Mouse (Mus musculus): ENCODE results near the gene Pxk. TPM values are rescaled to one million over a fixed set of nuclear protein-coding genes. Genes with fewer than 3 reads are reported as not detected.
A peak's percentile ranks its signal among the peaks of the same experiment; 100 is the strongest.

The Pxk gene
- total RNA-seq, 2 experiments from 2014 or later, result 11.4 to 11.6 TPM

DNA sequence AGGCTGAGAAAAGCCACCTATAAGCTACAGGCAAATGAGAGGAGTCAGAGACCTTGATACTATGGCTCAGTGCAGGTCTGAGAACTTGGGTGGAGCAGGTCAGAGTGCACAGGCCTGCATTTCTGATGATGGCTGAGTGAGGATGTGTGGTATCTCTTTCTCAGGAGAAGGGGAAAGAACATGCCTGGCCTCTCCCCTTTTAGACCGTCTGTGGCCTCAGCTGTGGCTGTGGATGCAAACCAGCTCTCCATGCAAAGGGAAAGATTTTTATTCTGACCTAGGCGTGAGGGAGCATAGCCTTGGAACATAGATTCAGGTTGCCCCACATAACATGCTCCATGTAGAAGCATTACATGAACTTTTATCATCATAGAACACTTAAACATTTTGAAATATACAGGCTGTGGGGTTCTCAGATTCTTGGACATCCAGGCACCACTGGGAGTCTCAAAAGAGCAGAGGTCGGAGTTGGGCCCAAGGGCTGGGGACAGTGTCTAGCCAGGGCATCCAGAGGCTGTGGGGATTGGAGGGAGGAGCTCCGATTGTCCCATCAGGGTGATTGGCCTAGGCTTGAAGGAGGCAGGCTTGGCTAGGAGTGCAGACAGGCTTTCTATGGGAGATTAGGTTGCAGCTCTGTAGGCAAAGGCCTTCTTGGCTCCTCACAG is 82.5 kb downstream of the Pxk start:
- intact Hi-C loops (cut with DNase I; ENCODE audit: low total_unique reads), result no loop called here
- no peak for DNase-seq

DNA sequence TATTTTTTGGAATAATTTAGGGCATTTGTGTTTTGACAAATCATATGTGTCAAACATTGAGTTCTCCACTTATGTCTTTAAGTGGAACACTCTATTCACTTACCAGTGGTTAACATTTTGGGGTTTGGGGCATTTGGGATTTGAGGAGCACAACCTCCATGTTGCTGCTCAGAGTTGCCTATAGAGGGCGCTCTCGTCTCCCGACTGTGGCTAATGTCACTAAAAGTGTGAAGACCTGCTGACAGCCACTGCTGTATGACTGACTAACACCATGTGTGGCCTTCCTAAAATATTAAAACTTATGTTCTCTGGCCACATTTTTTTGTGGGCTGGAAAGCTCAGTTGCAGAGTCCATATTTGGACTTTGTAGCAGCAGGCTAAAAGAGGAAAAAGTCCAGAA is 85.3 kb downstream of the Pxk start:
- intact Hi-C loops (cut with DNase I; ENCODE audit: low total_unique reads), result no loop called here
- DNase-seq, result no peak

DNA sequence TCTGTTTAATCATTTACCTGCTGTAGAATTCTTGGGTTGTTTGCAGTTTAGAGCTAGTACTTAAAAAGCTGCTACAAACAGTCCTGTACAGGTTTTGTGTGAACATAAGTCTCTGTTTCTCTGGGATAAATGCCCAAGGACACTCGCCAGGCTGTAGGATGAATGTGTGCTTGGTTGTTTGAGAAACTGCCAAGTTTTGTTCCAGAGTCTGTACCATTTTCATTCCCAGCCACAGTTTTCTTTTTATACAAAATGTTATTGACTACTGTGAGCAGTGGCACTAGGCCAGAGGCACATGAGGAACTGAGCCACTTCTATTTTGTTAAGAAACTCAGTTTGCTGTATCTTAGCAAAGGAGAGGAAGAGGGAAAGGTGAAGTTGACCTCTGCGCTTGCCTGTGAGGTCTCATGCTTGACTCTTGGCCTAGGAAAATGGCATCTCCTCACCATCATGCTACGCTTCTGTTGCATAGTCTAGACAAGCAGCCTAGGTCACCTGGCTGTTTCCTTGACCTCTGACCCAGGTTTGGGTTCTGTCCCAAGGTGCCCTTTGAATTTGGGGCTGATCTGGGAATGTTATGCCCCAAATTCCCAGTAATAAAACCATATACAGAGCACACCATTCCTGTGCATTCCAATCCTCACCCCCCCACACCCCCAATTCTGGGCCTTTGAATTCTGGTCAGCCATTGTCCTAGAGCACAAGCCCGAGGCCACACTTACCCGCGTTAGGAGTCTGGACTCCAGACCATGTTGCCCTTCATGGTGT is 88.5 kb downstream of the Pxk start:
- intact Hi-C loops (cut with DNase I; ENCODE audit: low total_unique reads), result no loop called here
- no peak for DNase-seq

DNA sequence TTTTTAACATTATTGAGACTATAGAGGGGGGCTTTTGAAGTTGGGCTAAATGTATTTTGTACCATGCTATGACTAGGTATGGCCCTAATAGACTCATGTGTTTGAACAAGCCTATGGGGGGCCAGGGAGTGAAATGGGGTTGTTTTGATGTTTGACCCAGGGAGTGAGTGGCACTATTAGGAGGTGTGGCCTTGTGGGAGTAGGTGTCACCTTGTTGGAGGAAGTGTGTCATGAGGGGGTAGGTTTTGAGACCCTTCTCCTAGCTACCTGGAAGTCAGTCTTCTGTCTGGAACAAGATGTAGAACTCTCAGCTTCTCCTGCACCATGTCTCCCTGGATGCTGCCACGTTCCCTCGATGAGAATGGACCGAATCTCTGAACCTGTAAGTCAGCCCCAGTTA is 92.5 kb downstream of the Pxk start:
- DNase-seq, result no peak
- intact Hi-C loops (cut with DNase I; ENCODE audit: low total_unique reads), result no loop called here

DNA sequence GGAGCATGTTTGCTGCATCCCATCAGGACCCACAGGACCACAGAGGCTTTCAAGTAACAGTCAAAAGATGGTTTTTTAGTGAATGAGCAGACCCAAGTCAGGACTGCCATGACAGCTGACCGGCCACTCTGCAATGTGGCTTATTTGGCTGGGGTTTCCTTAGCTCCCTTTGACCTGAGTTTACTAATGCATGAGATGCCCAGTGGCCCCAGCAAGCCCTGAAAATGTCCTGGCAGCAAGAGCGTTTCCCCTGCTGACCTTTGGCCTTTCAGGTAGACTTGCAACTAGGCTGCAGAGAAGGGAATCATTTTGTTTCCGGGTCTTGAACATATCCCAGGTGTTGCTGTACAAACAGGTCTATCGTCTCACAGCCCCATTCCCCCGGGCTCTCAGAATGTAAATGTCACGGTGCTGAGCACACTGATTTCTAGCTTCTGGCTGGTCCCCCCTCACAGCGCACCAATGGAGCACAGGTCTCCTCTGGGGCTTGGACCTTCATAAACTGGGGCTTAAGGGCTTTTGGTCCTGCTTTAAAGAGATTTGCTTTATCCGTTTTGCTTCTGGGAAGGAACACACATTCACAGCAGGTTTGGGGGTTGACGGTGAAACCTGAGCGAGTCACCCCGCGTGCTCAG is 93.4 kb downstream of the Pxk start:
- DNase-seq, result no peak
- intact Hi-C loops (cut with DNase I; ENCODE audit: low total_unique reads), result no loop called here

DNA sequence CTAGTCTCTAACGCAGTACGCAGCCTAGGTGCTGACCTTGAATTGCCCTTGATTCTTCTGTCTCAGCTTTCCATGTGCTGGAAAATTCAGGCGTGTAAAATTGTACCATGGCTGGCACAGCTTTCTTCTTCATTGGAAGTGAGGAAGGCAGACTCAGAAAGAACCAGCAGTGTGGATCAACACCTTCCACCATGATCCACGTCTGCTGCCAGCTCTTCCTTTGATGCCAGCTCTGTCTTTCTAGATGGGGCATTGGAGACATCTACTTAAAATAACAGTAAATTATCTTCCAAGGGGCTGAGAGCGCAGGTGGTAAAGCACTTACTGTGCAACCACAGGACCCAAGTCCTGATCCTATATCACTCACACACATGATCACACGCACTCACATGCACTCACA is 94.7 kb downstream of the Pxk start:
- DNase-seq, result no peak
- intact Hi-C loops (cut with DNase I; ENCODE audit: low total_unique reads), result no loop called here

DNA sequence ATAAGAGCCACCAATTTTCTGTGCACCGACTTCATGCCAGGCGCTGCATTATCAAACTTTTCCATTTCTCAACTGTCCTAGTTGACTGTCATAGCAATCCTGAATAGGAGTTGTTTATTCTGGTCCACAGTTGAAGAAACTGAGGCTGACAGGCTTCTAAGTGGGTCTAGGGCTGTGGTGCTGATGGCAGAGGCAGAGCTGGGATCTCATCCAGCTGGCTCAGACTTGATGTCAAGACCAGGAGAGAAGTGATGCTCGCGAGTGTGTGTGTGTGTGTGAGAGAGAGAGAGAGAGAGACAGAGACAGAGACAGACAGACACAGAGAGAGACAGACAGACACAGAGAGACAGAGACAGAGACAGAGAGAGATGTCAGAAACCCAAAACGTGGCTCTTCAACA is 102.8 kb downstream of the Pxk start:
- DNase-seq, result no peak
- intact Hi-C loops (cut with DNase I; ENCODE audit: low total_unique reads), result no loop called here

DNA sequence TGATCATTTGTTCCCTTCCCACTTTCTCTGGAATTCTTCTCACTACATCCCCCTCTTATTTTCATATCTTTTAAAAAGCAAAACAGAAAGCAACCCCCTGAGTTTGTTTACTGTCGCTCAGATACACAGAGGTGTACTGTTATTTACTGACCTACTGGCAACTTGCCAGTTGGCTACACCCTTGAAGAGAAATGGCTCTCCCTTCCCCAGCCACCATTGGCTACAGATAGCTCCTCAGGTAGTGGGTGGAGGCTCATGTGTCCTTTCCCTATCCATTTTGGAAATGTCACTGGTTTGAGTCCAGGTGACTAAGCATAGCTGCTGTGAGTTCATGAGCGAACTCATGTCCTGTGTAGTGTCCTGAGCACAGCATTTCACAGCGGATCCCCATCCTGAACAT is 103.7 kb downstream of the Pxk start:
- DNase-seq, result no peak
- intact Hi-C loops (cut with DNase I; ENCODE audit: low total_unique reads), result no loop called here

DNA sequence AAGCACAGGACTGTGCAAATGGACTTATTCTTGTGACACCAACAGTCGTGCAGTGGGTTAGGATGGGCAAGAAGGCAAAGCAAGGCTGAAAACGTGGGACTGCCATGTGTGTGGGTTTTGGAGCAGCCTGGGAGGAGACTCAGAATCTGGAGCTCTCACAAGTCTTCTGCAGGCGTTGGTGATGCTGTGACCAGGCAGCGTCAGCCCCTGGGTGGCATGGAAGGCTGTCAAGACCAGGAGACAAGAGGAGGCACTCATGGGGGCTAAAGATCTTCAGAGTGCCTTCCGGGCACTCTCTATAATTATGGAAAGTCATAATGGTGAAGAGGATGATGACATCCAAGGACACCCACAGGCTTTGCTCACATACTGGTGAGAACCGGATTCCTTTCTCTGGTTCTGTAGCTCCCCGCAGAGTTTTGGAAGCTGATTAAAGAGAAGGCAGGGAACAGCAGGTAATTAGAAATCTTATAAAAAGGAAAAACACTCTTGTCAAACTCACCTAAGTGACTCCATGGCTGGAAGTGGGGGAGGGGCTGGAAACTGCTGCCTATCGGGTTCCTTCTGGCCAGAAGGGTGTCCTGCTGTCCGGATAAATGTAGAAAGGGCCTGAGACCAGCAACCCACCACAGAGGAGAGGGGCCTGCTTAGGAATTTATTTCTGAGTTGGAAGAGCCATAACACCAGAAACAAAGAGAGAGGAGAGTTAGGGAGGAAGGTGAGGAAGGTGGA is 108.3 kb downstream of the Pxk start:
- no peak for DNase-seq
- intact Hi-C loops (cut with DNase I; ENCODE audit: low total_unique reads), result no loop called here

DNA sequence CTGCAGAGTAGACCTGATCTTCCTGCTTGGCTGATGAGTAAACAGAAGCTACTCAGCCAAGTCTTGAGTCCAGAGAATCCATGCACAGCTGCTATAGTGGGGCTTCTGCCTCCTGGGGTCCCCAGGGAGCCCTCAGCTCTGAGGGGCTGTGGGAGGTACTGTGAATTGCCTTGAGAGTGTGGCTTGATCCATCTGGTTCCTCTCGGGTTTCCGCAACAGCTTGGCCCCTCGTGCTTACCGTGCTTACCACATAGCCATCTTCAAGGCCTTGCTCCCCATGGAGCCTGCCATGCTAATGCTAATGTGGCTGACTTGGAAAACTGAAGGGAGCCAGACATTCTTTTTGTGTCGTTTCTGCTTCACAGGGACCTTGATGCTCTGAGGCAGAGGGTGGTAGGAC is 109.1 kb downstream of the Pxk start:
- DNase-seq, result no peak
- intact Hi-C loops (cut with DNase I; ENCODE audit: low total_unique reads), result no loop called here

DNA sequence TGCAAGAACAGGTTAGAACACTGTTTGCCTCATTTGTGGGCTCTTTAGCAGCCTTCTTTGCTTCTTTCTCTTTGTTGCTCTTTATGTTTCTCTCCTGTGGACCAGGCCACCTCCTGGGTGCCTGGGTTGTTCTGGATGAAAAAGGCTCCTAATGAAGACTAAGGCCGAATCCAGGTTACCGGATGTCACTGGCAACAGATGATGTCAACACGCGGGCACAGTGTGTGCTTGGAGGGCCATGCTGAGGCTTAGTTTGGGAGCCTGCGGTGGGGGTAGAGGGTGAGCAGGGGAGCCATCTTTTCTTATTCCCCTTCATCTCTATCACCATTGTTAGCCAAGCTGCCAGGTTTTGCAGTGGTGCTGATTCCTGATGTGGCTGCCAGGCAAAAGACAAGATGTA is 109.5 kb downstream of the Pxk start:
- DNase-seq, result no peak
- intact Hi-C loops (cut with DNase I; ENCODE audit: low total_unique reads), result no loop called here

DNA sequence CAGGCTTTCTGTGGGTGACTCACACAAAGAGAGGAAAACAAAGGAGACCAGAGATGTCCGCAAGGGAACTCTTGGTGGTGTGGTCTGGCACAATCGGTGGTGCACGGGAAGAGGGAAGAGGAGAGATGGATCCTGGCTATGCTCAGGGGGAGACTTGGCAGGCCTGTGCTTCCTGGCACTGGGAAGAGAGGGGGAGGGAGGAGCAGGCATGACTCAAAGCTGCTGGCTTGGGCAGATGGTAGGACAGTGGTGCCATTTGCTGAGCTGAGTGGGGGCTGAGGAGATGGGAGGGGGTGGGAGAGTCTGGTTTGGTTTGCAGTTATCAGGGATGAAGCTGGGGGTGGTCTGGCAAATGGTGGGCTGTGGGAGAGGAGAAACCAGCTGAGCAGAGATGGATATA is 110.9 kb downstream of the Pxk start:
- intact Hi-C loops (cut with DNase I; ENCODE audit: low total_unique reads), result no loop called here
- no peak for DNase-seq

DNA sequence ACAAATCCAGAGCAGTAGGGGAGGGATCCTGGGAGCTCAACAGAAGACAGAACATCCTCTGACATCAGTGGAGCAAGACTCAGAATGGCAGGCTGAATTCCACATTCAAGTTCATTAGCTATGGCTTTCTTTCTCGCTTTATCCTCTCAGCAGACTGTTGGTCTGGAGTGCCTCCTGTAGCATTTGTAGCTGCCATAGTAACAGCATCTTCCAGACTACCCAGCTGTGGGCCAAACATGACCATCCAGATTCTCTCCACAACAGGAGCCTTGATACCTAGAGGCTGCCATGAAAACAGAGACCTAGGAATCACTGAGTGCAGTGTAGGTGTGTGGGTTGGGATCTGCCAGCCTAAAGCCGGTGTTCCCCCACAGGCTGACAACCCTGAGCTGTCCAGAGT is 111.9 kb downstream of the Pxk start:
- intact Hi-C loops (cut with DNase I; ENCODE audit: low total_unique reads), result no loop called here
- no peak for DNase-seq

DNA sequence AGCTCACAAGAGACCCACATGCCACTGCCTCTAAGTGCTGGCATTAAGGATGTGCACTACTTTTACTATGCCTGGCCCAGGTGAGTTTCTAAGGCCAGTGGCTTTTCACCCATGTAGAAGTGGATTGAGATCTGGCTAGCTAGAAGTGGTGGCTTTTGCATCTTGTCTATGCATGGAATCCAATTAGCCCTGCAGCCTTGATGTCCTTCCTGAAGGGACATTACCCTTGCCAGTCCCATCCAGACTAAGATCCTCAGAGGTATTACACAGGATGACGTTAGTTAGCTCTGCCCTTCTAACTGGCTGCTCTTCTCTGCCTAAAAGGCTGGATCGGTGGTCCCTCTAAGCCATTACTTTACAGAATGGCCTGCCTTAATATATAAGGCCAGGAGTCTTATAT is 115.0 kb downstream of the Pxk start:
- DNase-seq, result no peak
- intact Hi-C loops (cut with DNase I; ENCODE audit: low total_unique reads), result no loop called here

DNA sequence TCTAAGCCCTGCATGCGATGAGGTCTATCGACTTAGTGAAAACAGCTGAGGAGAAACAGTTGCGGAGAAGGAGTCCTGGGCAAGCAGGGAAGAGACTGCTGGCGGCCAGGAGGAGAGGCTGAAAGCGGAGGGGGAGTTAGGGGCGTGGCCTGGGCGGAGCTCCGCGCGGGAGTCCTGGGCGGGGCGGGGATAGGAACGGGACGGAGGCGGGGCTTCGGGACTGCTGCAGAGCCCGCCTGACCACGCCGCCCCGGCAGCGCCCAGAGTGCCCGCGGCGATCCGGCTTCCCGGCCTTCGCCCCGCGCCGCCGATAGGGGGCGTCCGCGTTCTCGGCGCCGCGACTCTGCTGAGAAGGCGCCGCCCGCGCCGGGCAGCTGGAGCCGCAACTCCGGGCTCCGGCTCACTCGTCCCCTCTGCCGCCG is 115.8 kb downstream of the Pxk start, which contains the start of gene Kctd6:
Gene Kctd6, plus strand, starts transcription at position 338 of the 422 bp plus-strand sequence.
- intact Hi-C loops (cut with DNase I; ENCODE audit: low total_unique reads), result no loop called here
- peak; percentile 100 for DNase-seq

Other genes starting within 250 kb of the Pxk start
- not detected for gene Gm45521, start 140.9 kb upstream of the Pxk start, total RNA-seq (2021)
- gene Dnase1l3, start 103.6 kb upstream of the Pxk start, total RNA-seq (2021), result under 1 TPM in 1 of 2 experiments, not detected in 1; 0.10 TPM
- 1 to 10 TPM; 2.9 to 3.1 TPM for gene Abhd6, start 95.3 kb upstream of the Pxk start, total RNA-seq (2021)
- gene Rpp14, start 17.8 kb upstream of the Pxk start, total RNA-seq (2021), result 10 to 100 TPM; 18.7 to 21.1 TPM
- 100 to 1,000 TPM; 335 to 409 TPM for gene Pdhb, start 74.8 kb downstream of the Pxk start, total RNA-seq (2021)
- gene Kctd6, start 115.9 kb downstream of the Pxk start, total RNA-seq (2021), result 1 to 10 TPM; 6.6 to 7.4 TPM
- under 1 TPM in 1 of 2 experiments, not detected in 1; 0.08 TPM for gene Acox2, start 161.1 kb downstream of the Pxk start, total RNA-seq (2021)
- 1 to 10 TPM; 2.8 to 8.4 TPM for gene Fam107a, start 219.8 kb downstream of the Pxk start, total RNA-seq (2021)

Measured in gastrocnemius, postnatal 14 days (tissue).